Comparison of ENCODE assay signal across 9 mouse cellular contexts in genomic region chr6:91105400-91106129, GRCm38 (mm10). TPM values are rescaled to one million over a fixed set of nuclear protein-coding genes. Genes with fewer than 3 reads are reported as not detected.
DNase-seq lines count a peak whose midpoint lies in the region; ATAC-seq and TF ChIP-seq lines count a peak whose summit lies in the region.
"Had no signal": no experiment of that assay in that cellular context is flagged by ENCODE, and none has a peak within 500 bp of the region (broad histone marks: within the 10 kb centered on the region; RNA-seq: fewer than 3 reads in every experiment).

No protein-coding gene starts in this region.

- H3K4me1 ChIP-seq in kidney, embryonic 15.5 days, result peaks cover 36% of the 10 kb centered on the region
- H3K4me1 ChIP-seq: lung, embryonic 15.5 days had no signal

- no peaks in the 10 kb centered on the region for H3K9me3 ChIP-seq in kidney, embryonic 15.5 days (replicated peaks)
- H3K9me3 ChIP-seq: lung, embryonic 15.5 days had no signal

- no peak overlapping the region for H3K4me2 ChIP-seq in kidney, embryonic 15.5 days
- H3K4me2 ChIP-seq: lung, embryonic 15.5 days had no signal

- H3K9ac ChIP-seq in kidney, embryonic 15.5 days, result no peak overlapping the region
- H3K9ac ChIP-seq: lung, embryonic 15.5 days had no signal

- no peak overlapping the region for H3K4me3 ChIP-seq in left cerebral cortex, adult 2 months
- no peak overlapping the region for H3K4me3 ChIP-seq in kidney, embryonic 15.5 days (replicated peaks)
- H3K4me3 ChIP-seq: lung, embryonic 15.5 days had no signal

- peak; percentile 23; the same call in 1 of the 2 replicates for ATAC-seq in kidney, embryonic 15.5 days (replicated peaks; ENCODE audit: low FRiP score)

- WGBS in kidney, embryonic 15.5 days, result 95% methylated on average over 2 of the region's 2 CpGs

- no peak for DNase-seq in left cerebral cortex, adult 2 months (ENCODE audit: extremely low spot score in 1 of 2, low spot score in 2 of 2)
- no peak for DNase-seq in left cerebral cortex, adult 18-20 months (ENCODE audit: low spot score in 2 of 2)
- DNase-seq in lung, postnatal 10 days, result peak; percentile 17
- DNase-seq in thymus, postnatal 4 days, result peak; percentile 76
- no peak for DNase-seq in embryo, embryonic 11 days
- no peak for DNase-seq in gastrocnemius, postnatal 25 days
- no peak for DNase-seq in gastrocnemius, postnatal 4 days (ENCODE audit: low spot score in 2 of 2)

- no peak overlapping the region for H3K27ac ChIP-seq in left cerebral cortex, adult 2 months
- H3K27ac ChIP-seq in kidney, embryonic 15.5 days, result peak overlapping the region; percentile 62
- H3K27ac ChIP-seq: lung, embryonic 15.5 days had no signal

- no peaks in the 10 kb centered on the region for H3K27me3 ChIP-seq in kidney, embryonic 15.5 days
- H3K27me3 ChIP-seq: lung, embryonic 15.5 days had no signal

- intact Hi-C loops in left cerebral cortex, adult 2 months (cut with DNase I), result no loop called here

- peak; percentile 35 for TF ChIP-seq CTCF in left cerebral cortex, adult 2 months (IDR thresholded peaks at IDR 0.05)

- H3K36me3 ChIP-seq in kidney, embryonic 15.5 days, result no peaks in the 10 kb centered on the region
- H3K36me3 ChIP-seq: lung, embryonic 15.5 days had no signal

RNA-seq across cellular contexts. Expression of gene Nup210, which starts 11.1 kb away (rescaled TPM):
- total RNA-seq in left cerebral cortex, adult 2 months (2021), result 10 to 100 TPM; 23.5 to 24.5 TPM
- total RNA-seq in left cerebral cortex, adult 18-20 months (2021), result 10 to 100 TPM; 20.3 TPM
- 22.8 and 24.2 TPM in 2 replicates for polyA plus RNA-seq in kidney, embryonic 15.5 days (2015; fragmentation: Nextera tagmentation; extraction: Ambion mirVana)
- total RNA-seq in gastrocnemius, postnatal 25 days (2021), result 10 to 100 TPM; 20.1 to 21.6 TPM
- 10 to 100 TPM; 29.9 to 34.0 TPM for total RNA-seq in gastrocnemius, postnatal 4 days (2021)

RNA-seq across cellular contexts. Expression of gene Hdac11, which starts 50.9 kb away (rescaled TPM):
- total RNA-seq in left cerebral cortex, adult 2 months (2021), result 100 to 1,000 TPM; 174 to 176 TPM
- 100 to 1,000 TPM; 170 to 186 TPM for total RNA-seq in left cerebral cortex, adult 18-20 months (2021)
- 13.2 and 14.3 TPM in 2 replicates for polyA plus RNA-seq in kidney, embryonic 15.5 days (2015; fragmentation: Nextera tagmentation; extraction: Ambion mirVana)
- 1 to 10 TPM; 5.9 to 6.0 TPM for total RNA-seq in gastrocnemius, postnatal 25 days (2021)
- total RNA-seq in gastrocnemius, postnatal 4 days (2021), result 10 to 100 TPM; 25.0 to 25.1 TPM

Comparison
In these comparisons a context has a peak if more than half of its experiments do, and no peak if none do; other contexts are left out.
1. DNase-seq: peak in lung, postnatal 10 days (single experiment) and thymus, postnatal 4 days (single experiment); none in left cerebral cortex, adult 2 months (0 of 2), left cerebral cortex, adult 18-20 months (0 of 2), embryo, embryonic 11 days (single experiment), gastrocnemius, postnatal 25 days (single experiment) and gastrocnemius, postnatal 4 days (0 of 2).
2. RNA of gene Hdac11, which starts 50.9 kb away (total RNA-seq): 170 to 186 TPM in left cerebral cortex, adult 18-20 months and 174 to 176 TPM in left cerebral cortex, adult 2 months; 25.0 to 25.1 TPM in gastrocnemius, postnatal 4 days and 5.9 to 6.0 TPM in gastrocnemius, postnatal 25 days; every median in the first group is over 4 times any median in the second.